Mouse (Mus musculus) left cerebral cortex, postnatal 14 days (tissue): Measurements from ENCODE around the gene Aqp11. TPM values are rescaled to one million over a fixed set of nuclear protein-coding genes. Genes with fewer than 3 reads are reported as not detected.

ENCODE experiments used
- DNase-seq, 2 experiments: peaks; one replicate each; pipeline ENCODE4 v3.0.0; 2021 to 2022; ENCODE audit warnings: low spot score in 2 of 2, mixed read lengths in 1 of 2
- intact Hi-C: fragments of 180-260 bp; cut with DNase I; formaldehyde crosslinking; loops from one replicate; pipeline ENCODE4 v1.15.1; 2025
- total RNA-seq, 2 experiments: library from RNA; stranded (reverse); gene quantifications; 2 replicates each; pipeline ENCODE4 v1.2.3; 2021

The Aqp11 gene
- total RNA-seq, 2 experiments from 2014 or later, result 22.9 to 23.6 TPM

GRCm38 (mm10) chr7:97749207-97750190, 11.4 kb upstream of the Aqp11 start:
- no peak for DNase-seq
- intact Hi-C loops, result loop anchor here (5.0 kb wide), 2 partner anchors 93 to 368 kb away; partner anchors contain the start of gene Myo7a

DNA sequence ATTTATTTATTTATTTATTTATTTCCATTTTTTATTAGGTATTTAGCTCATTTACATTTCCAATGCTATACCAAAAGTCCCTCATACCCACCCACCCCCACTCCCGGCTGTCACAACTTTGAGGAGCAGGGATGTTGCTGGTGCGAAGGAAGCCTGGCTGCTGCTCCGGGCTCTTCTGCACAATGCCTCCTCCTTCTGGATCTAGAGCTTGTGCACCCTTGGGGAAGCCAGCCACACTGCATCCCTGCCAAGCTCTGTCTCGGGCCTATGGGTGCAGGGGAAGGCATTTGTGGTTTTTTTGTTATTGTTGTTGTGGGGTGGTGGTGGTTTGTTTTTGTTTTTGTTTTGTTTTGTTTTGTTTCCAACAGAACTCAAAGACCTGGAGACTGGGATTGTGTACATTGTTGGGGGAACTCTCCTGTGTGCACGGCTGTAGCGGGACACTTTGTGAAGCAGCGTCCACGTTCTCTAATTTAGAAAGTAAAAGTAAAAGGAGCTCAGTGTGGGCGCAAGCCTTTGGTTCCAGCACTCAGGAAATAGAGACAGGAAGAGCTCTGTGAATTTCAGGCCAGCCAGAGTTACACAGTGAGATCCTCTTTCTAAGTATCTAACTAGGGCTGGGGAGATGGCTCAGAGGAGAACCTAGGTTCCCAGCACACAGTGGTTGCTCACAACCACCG, 10.6 kb upstream of the Aqp11 start:
- intact Hi-C loops, result loop anchor here (5.0 kb wide), 2 partner anchors 94 to 369 kb away; partner anchors contain the start of gene Myo7a
- DNase-seq, result no peak

GRCm38 (mm10) chr7:97747787-97748497, 9.9 kb upstream of the Aqp11 start:
- peak; percentile 86 to 87 for DNase-seq

DNA sequence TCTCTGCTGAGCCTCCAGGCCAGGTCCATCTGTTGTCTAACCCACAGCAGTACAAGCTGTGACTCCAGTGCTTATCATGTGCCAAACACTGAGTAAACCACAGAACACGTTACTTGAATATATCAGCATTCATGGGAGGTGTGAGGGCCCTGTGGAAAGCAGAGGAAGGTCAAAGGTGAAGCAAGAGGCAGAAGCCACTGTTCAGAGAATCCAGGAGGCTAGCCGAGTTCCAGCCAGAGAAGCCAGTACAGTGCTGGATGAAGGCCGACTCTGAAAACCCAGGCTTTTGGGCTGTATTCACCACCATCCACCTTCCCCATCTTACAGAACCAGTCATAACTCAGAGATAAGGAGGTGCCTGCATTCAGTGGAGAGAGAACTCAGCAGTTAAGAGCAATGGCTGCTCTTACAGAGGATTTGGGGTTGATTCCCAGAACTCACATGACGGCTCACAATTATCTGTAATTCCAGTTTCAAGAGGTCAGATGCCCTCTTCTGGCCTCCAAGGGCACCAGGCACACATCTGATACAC, 9.2 kb upstream of the Aqp11 start:
- DNase-seq, result no peak
- intact Hi-C loops, result loop anchor here (5.0 kb wide), 2 partner anchors 95 to 370 kb away; partner anchors contain the start of gene Myo7a

More at GRCm38 (mm10) chr7:97747787-97748497, 9.9 kb upstream of the Aqp11 start:
- intact Hi-C loops, result loop anchor here (5.0 kb wide), 2 partner anchors 94 to 369 kb away; partner anchors contain the start of gene Myo7a

DNA sequence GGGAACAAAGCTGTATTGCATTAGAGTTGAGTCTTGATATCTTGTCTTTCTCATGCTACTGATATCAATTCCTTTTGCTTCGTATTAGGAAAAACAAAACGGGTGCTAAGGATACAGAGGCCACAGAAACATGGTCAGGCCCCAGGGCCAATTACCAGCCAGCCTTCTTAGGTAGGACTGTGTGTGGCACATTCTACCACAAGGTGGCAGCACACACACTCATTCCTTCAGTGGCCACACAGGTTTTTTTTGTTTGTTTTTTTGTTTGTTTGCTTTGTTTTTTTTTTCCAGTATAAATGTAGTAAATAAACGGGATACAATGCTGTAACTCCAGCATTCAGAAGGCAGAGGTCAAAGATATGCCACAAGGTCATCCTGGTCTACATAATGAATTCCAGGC, 7.2 kb upstream of the Aqp11 start:
- DNase-seq, result peak; percentile 69 to 76
- intact Hi-C loops, result loop anchor here (1.0 to 5.0 kb wide), 3 partner anchors 97 to 372 kb away; partner anchors contain the start of gene Myo7a

GRCm38 (mm10) chr7:97741756-97742291, 3.7 kb upstream of the Aqp11 start:
- DNase-seq, result no peak
- intact Hi-C loops, result no loop called here

GRCm38 (mm10) chr7:97740948-97741347, 2.9 kb upstream of the Aqp11 start:
- no peak for DNase-seq
- intact Hi-C loops, result no loop called here

GRCm38 (mm10) chr7:97737256-97737637, 842 bp downstream of the Aqp11 start:
- no peak for DNase-seq
- intact Hi-C loops, result no loop called here

DNA sequence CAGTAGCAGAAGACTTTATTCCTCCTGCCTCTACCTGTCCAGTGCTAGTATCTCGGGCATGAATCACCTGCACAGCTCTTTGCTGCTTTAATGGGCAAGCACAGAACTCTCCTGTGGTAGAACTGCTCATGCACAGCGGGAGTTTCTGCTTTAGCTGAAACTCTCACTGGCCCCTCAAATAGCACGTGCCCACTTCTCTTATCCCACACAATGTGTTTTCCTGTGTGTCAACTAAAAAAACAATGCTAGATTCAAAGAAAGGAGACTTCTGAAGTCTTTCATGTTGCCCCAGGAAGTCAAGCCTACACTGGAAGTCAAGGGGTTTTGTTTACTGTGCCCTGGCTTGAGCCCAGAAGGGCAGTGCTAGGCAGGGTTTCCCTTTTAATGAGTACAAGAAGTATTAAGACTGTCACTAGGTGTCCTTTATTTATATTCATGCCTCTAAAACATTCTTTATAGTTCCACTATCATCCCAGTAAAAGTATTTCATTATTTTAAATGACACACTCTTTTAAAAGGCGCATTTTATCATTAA, 2.1 kb downstream of the Aqp11 start:
- intact Hi-C loops, result no loop called here
- no peak for DNase-seq

DNA sequence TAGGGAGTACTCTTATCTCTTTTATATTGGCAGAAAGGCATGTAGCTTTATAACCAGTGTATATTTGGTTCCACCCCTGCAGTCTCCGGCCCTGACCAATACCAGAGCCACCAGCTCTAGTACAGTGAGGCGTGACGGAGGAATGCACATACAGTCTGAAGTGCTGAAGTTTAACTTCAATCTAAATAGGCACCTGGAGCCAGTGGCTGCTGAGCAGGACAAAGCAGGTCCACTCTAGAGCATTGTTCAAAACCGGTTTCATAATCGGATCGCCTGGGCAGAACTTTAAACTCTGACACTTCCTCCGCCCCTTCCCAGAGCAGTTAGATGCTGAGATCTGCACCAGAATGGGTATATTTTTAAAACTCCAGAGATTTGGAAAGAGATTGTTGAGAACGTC, 3.1 kb downstream of the Aqp11 start:
- intact Hi-C loops, result no loop called here
- no peak for DNase-seq

GRCm38 (mm10) chr7:97733606-97734005, 4.5 kb downstream of the Aqp11 start:
- no peak for DNase-seq
- intact Hi-C loops, result no loop called here

GRCm38 (mm10) chr7:97730427-97730826, 7.7 kb downstream of the Aqp11 start:
- intact Hi-C loops, result no loop called here
- DNase-seq, result no peak

- DNase-seq, result no peak
- intact Hi-C loops, result no loop called here
Measured at GRCm38 (mm10) chr7:97728666-97729614, 9.1 kb downstream of the Aqp11 start.

DNA sequence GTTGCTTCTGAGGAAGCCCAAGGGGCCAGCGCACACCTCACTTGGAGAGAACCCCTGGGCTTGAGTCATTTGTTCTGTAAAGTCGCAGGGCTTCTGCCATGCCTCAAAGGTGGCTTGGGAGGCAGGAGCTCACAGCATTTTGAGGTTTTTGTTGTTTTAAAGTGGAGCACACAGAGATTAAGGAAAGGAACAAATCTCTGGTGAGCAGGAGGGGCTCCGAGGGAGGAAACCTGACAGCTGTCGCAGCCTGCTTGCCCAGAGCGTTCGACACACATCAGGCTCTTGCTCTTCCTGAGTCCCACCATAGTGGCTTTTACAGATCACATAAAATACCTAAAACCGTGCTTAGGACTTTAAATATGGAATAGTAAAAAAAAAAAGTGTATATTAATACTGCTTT, 11.3 kb downstream of the Aqp11 start:
- no peak for DNase-seq
- intact Hi-C loops, result no loop called here

GRCm38 (mm10) chr7:97726080-97726479, 12.0 kb downstream of the Aqp11 start:
- intact Hi-C loops, result no loop called here
- DNase-seq, result no peak

DNA sequence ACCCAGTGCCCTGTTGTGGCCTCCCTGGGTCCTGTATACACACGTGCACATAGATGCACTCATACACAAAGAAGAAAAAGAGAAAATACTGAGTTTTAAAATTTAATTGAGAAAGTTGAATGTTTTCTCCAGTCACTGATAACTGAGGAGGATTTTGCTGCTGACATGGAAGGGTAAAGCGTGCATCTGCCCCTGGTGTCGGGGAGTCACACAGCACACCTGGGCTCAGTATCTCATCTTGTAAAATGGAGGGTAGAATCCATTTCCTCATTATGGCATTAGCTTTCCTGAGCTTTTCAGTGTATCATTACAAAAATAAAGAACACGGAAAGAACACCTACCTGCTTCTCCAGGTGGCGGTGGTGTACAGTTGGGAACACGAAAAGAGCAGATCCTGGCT, 12.7 kb downstream of the Aqp11 start:
- intact Hi-C loops, result no loop called here
- no peak for DNase-seq

DNA sequence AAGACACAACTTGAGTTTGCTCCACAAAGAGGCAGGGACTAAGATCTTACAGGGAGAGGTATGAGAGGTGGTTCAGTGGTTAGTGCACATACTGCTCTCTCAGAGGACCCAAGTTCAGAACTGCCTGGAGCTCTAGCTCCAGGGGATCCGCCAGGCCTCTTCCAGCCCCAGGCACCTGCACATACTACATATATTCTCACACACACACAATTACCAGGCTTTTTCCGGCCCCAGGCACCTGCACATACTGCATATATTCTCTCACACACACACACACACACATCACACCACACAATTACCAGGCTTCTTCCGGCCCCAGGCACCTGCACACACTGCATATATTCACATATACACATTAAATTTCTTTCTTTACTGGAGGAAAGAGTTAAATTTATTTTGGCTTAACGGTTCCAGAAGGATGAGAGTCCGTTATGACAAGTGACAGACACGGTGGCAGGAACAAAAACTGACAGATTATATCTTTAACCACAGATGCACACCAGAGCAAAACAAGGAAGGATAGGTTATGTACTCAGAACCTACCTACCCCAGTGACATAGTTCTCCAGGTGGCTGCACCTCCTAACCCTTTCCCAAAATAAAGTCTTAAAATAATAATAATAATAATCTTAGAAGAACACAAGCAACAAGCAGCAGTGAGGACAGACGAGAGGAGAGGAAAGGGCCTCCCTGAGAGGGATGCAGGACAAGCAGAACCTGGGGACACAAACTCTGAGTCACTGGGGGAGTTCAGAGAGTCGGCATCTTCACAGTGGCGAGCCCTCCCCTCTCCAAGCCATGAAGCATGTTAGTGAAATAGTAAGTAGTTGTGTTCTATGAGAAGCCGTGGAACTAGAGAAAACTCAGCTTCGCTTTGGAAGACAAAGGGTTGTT, 14.2 kb downstream of the Aqp11 start:
- intact Hi-C loops, result no loop called here
- no peak for DNase-seq
